Mouse (Mus musculus) gonadal fat pad, adult 2 months (tissue): ENCODE results near the gene Gm45015. TPM values are rescaled to one million over a fixed set of nuclear protein-coding genes. Genes with fewer than 3 reads are reported as not detected.
"Not testable (repeated sequence)": the region's sequence is repeated elsewhere in the genome, so short reads cannot be mapped to it uniquely, and the experiment has no call there.

Experiments used
- DNase-seq: peaks from one replicate; pipeline ENCODE4 v3.0.0-alpha.2; 2012; ENCODE audit warnings: low read depth
- polyA plus RNA-seq: library from polyadenylated mRNA; depleted of rRNA; stranded (reverse); fragments of >200 nt; gene quantifications from 2 replicates; pipeline ENCODE4 v1.2.3, GENCODE M21; 2012; rRNA removed

The Gm45015 gene
- not detected in 2 replicates for polyA plus RNA-seq

DNA sequence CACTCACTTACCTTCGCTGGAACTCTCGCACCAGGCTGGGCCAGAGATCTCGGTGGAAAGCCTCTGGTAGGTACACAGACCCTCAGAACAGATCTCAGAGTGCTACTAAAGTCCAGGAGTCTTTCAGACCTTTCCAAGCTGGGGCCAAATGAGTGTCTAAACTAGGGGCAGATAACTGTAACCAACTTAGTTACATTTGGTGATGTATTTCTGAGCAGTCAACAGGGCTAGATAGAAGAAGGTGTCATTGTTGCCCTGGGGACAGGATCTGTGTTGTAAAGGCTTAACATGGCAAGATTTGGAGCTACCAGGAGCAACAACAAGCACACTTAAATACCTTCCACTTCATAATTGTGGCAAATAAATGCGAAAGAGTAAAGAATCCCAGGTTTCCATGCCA is at the start of gene Gm45015:
Gene Gm45015, minus strand, starts transcription at position 101 of the 400 bp plus-strand sequence.
- DNase-seq: no peak

DNA sequence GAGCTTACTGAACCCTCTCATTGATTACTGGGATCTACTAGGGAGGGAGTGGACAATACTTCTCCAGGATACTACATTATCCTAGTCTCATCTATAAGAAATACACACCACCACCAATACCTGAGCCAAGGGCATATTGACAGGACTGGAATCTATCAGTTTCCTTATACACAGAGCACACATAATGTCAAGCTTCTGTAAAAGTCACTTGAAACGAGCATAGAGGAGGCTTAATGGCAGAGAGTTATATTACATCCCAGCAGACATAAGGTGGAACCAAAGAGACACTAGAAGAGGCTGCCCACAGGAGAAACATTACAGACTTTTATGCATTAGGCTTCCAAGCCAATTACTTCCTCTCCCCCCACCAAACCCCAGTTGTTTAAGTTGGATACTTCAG is 48.3 kb upstream of the Gm45015 start:
- DNase-seq: no peak

DNA sequence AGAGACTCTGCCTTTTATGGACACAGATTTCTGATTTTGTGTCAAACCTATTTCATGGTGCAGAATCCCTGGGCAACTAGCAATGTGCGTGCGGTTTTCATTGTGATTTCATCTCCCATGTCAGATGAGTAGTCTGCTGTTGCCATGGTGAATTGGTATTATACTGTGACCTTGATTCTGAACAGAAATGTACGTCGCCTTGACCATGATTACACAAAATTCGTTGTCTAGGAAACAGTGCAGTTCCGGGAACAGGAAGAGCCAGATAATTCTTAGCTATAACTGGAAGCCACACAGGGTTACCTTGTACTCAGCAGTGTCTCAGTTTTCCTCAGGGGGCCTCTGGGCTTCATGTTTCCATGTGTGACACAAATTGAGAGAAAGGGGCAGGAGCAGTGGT is 47.8 kb upstream of the Gm45015 start:
- no peak for DNase-seq

DNA sequence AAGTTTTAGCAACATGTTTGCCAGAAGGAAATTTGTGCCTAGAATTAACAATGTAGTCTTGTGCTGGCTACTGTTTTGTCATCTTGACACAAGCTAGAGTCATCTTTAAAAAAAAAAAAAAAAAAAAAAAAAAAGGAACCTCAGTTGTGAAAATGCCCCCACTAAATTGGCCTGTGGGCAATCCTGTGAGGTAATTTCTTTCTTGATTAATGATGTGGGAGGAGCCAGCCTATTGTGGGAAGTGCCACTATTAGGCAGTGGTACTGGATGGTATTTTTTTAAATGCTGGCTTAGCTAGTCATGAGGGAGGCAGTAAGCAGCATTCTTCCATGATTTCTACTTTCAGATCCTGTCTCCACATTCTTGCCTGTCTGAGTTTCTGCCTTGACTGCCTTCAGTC is 26.7 kb upstream of the Gm45015 start:
- no peak for DNase-seq

DNA sequence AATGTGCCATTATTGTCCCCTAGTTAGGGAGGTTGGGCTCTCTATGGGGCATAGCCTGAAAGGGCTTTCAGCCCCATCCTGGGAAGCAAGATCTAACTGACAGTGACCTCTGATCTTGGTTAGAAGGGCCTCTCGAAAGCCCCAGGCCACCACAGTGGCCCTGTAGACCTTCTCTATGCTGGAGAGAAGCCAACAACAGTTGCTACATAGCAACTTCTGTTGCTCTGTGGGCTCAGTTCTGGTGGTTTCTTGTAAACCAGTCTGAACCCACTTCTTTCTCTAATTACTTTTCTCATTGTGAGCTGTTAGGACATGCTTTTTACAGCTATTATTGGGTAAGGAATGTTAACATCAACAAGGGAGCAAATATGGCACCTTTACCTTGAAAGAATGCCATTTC is 20.1 kb upstream of the Gm45015 start:
- DNase-seq: no peak

DNA sequence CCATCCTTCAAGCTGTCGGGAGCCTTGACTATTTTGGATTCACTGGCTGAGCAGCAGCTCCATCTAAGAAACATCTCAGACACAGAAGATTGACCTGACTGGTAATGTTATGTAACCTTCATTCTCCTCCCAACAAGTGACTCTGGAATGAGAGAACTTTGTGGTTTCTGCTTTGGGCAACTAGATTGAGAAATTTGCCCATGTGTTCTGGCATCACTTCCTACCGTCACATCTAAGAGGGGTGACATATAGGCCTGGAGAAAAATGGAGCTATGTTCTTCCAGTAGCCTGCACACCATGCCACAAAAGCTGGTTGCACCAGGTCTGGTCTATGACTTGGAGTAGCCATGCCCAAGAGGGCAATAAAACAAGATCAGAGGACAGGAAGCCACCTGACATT is 19.5 kb upstream of the Gm45015 start:
- no peak for DNase-seq

DNA sequence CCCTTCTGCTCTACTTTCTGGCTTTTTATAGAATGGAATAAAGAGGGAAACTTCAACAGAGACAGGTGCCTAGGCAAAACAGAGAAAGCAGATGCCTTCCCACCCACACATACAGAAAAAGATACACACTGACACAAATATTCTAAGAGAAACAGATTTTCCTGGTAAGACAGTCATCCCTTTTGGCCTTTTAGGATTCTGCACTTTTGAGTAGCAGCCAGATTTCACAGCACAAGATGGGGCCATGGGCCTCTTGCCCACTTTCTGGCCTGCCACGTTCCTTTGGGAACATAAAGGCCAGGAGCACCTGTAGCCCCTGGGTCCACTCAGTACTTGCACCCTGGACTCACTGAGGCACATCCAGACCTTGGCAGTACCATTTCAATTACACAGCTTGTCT is 7.7 kb upstream of the Gm45015 start:
- no peak for DNase-seq

DNA sequence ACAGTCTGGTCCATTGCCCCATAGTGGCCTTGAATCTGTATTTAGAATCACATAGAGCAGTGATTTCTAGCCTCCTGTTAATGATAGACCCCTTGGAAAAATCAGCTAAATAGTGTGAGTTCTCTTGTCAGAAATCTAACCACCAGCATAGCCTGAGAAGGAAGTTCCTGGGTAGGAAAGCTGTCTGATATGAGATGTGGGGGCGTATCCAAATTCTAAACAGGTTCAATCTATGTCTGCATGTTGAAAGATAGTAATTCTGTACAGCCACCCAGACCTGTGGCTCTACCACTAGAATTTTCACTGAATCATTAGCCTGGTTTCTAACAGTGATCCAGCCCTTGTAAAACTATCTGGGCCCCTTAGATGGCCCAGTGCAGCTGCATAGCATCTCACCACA is 7.2 kb upstream of the Gm45015 start:
- no peak for DNase-seq

DNA sequence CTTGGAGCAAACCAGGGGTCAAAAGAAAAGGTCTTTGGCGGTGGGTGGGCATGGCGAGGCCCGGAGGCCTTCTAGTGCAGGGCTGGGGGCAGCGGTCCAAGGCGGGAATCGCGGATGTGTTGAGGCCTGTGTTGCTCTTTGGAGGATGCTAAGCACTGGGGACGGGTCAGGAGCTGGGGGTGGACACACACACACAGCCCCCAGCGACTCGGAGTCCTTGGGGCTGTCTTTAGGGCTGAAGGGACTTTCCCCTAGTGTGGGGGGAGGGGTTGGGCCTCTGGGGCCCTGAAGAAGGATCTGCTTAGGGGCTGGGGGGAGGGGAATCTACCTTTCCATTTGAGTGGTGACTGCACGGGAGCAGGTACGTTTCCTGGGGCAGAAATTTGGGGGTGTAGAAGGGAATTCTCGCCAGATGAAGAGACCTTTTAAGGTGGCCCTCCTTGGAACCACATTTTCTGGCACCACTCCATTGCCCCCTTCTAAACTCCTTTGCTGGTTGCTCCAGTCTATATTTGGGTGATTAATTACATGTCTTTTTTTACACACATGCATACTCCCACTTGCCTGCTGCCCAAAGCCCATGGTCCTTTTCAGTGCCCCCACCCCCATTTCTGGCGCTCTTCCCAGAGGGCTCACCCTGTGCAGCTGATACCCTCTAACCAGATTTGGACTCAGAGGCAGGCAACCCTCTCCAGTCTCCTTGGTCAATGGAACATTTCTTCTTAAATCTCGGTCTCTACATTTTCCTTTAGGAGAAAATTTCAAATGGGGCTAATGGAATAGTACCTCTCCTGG is 6.5 kb upstream of the Gm45015 start:
- DNase-seq: no peak

DNA sequence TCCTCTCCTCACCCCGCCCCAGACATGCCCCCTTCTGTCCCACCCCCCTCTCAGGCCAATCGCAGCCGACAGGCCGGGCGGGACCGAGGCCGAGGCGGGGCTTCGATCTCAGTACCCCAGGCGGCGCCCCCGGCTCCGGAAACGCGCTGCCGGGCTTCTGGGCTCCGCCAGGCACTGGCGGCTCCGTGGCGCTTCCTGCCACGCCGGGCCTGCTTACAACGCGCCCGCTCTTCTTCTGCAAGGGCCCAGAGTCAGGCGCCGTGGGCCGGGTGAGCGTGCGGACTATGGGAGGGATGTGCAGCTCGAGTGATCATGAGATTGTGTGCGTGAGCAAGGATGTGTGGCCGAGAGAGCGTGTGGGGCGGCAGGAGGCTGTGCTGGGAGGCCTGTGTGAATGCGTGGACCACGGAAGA is 5.8 kb upstream of the Gm45015 start, which contains the start of gene Zfp275:
Gene Zfp275, plus strand, starts transcription at position 139 of the 413 bp plus-strand sequence.
- no peak for DNase-seq

DNA sequence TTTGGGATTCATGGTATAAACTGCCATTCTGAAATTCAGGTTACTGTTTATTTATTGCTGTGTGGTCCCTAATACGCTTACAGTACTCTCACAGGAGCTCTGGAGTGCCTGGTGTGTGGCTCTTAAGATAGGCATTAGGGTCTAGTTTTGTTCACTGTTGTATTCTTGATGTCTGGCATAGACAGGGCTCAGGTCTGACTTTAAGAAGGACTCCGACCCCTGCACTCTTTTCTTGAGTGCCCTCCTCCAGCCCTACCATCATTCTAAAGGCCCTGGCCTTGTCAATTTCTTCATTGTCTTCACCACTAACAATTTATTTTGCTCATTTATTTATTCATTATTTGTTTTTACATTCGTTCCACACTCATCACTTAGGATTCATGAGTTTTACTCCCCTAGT is 5.4 kb upstream of the Gm45015 start:
- no peak for DNase-seq

DNA sequence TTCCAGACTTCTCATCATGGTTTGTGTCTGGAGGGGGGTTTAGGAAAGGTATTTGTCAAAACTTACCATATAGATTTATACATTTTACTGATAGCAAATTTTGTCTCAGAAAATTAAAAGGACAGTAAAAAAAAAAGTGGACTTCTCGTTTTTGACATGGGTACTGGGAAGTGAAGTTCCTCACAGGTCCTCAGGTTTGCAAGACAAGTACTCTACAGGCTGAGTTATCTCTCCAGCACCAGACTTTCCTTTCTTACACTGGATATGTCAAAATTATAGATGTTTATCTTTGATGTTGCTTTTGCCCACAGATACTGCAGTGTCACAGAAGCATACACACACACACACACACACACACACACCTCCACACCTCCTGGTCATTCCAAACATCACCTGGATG is 4.8 kb upstream of the Gm45015 start:
- DNase-seq: no peak

DNA sequence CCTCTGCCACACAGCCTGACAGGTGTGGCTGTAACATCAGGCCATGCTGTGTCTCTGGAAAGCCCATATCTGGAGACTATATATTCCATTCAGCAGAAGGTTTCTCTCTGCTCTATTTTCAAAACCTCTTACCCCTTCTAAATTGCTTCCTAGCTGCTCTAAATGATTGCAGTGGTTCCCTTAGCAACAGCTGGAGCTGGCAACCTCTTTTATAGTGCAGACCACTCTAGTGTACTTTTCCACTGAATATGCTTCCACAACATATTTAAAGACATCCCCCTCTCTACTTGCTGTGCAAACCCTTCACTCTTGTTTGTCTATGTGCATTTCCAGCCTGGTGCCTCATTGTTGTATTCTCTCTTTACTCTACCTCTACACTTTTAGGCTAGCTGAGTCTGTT is 3.1 kb downstream of the Gm45015 start:
- DNase-seq: no peak

DNA sequence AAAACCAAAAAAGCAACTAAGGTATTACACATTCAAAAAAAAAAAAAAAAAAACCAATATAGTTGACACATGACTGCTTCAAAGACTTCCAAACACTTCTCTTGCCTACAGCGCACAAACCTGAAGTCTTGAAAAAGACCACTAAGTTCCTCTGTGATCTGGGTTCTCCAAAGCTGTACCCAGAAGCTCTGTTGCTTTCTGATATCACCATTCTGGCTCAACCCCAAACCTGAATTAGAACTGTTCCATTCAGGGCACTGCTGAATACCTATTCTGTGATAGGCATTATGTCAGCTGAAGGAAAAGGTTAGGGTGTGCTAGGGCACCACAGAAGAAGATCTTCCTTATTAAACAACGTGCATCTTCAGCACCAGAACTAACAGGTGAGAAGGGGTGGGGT is 9.4 kb downstream of the Gm45015 start:
- DNase-seq: no peak

DNA sequence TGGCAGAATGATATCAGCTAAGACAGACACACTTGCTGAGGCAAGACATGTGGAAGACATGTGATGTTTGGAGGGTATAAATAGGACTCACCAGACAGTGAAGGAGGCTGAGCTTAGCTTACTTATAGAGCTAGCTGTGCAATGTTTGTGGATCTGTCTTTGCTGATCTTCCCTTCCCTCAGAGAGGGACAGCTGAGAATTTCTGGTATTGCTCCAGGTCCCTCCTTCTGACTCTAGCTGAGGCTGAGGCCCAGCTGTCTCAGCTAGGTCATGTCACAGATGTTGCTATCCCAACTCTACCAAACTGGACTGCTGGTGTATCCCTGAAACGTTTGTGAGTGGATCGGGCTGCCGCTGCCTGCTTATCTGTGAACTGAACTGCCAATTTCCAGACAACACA is 15.6 kb downstream of the Gm45015 start:
- no peak for DNase-seq

DNA sequence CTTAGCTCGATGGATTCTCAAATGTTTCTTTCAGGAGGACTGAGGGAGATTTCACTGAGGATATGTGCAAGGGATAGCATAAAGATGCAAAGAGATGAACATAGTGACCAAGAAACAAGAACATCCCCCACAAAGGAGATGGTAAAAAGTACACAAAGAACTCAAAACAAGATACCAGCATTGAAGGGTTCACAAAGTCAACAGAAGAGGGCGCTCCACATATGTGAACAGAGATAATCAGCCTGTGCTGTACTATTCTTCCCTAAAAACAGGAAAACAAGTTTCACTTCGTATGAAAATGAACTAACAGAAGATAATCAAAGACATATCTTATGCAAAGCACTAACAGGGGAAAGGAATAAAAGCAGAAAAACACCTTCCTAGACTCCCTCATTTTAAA is 24.1 kb downstream of the Gm45015 start:
- DNase-seq: no peak

DNA sequence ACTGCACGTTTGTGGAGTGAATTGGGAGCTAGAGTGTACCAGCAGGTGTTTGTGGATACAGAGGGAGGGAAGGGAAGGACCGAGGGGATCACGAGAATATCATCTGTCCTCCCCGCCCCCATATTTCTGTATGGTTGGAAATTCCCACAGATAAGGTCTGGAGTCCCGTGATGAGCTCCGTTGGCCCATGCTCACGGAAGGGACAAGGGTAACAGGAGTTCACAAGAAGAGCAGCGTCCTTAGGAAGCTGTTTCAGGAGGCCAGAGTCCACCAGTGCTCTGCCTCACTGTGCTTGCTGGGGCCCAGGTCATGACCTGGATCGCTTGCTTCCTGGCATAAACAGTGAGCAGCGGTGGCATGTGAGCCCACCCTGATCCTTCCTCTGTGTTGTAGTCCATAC is 40.9 kb downstream of the Gm45015 start:
- not testable (repeated sequence) for DNase-seq

DNA sequence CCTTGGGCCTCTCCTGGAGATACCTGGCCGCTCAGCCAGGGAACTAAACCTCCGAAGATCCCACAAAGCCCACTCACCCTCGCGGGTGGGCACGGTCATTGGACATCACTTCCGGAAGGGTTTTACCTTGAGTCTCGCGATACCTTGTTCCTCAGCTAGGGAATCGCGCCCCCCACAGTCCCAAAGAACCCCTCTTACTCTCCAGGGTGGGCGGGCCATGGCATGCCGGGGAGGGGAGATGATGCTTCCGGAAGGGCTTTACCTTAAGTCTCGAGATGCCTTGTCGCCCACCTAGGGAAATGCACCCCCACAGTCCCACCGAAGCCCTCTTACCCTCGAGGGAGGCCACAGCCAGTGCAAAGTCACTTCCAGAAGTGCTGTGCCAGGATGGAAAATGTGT is 43.8 kb downstream of the Gm45015 start, which contains the start of the genes Xlr5a and Xlr5c:
Gene Xlr5a, minus strand, starts transcription at position 101 of the 400 bp plus-strand sequence.
Gene Xlr5c, minus strand, starts transcription at position 101 of the 400 bp plus-strand sequence.
- DNase-seq: not testable (repeated sequence)

Other genes with a start within 250 kb of the Gm45015 start
- 1.7 and 2.3 TPM in 2 replicates for gene Xlr3a, start 239.7 kb downstream of the Gm45015 start, polyA plus RNA-seq
- 1.00 and 1.9 TPM in 2 replicates for gene Gm14685, start 219.8 kb downstream of the Gm45015 start, polyA plus RNA-seq
- gene Xlr5b, start 188.0 kb downstream of the Gm45015 start, polyA plus RNA-seq: not detected in 2 replicates
- gene DXBay18, start 187.4 kb downstream of the Gm45015 start, polyA plus RNA-seq: 0.35 and 0.55 TPM in 2 replicates
- not detected in 2 replicates for gene Spin2d, start 159.9 kb downstream of the Gm45015 start, polyA plus RNA-seq
- gene Xlr3b, start 144.6 kb downstream of the Gm45015 start, polyA plus RNA-seq: 1.2 and 1.4 TPM in 2 replicates
- 0.63 and 1.0 TPM in 2 replicates for gene Xlr4b, start 122.5 kb downstream of the Gm45015 start, polyA plus RNA-seq
- gene F8a, start 108.5 kb downstream of the Gm45015 start, polyA plus RNA-seq: 7.2 and 12.1 TPM in 2 replicates
- 0.81 and 1.4 TPM in 2 replicates for gene Xlr4c, start 93.7 kb downstream of the Gm45015 start, polyA plus RNA-seq
- gene Xlr3c, start 71.5 kb downstream of the Gm45015 start, polyA plus RNA-seq: 0.18 and 0.31 TPM in 2 replicates
- not detected in 2 replicates for gene Xlr5a, start 43.9 kb downstream of the Gm45015 start, polyA plus RNA-seq
- gene Xlr5c, start 43.9 kb downstream of the Gm45015 start, polyA plus RNA-seq: not detected in 2 replicates
- gene Zfp275, start 5.8 kb upstream of the Gm45015 start, polyA plus RNA-seq: 20.4 and 22.8 TPM in 2 replicates
- gene Gm18336, start 61.9 kb upstream of the Gm45015 start, polyA plus RNA-seq: 0.08 and 0.14 TPM in 2 replicates
- gene Zfp92, start 74.3 kb upstream of the Gm45015 start, polyA plus RNA-seq: 0.09 and 0.12 TPM in 2 replicates
- gene Trex2, start 98.5 kb upstream of the Gm45015 start, polyA plus RNA-seq: 3.7 and 5.0 TPM in 2 replicates
- 16.0 and 22.5 TPM in 2 replicates for gene Haus7, start 122.2 kb upstream of the Gm45015 start, polyA plus RNA-seq
- gene Bgn, start 146.8 kb upstream of the Gm45015 start, polyA plus RNA-seq: 230 and 333 TPM in 2 replicates
- gene Atp2b3, start 166.2 kb upstream of the Gm45015 start, polyA plus RNA-seq: 54.0 and 55.9 TPM in 2 replicates